Mouse (Mus musculus): ENCODE results near the gene Gsdma2. TPM values are rescaled to one million over a fixed set of nuclear protein-coding genes. Genes with fewer than 3 reads are reported as not detected.
A peak's percentile ranks its signal among the peaks of the same experiment; 100 is the strongest.

Gene Gsdma2
- total and polyA plus RNA-seq, 2 experiments from 2014 or later, result not detected

GRCm38 (mm10) chr11:98685642-98686041 is 39.1 kb downstream of the Gsdma2 start:
- TF ChIP-seq CTCF (IDR thresholded peaks at IDR 0.05; ENCODE audit: low read depth) (no peak), EP300 (IDR thresholded peaks at IDR 0.05; ENCODE audit: low read depth) (no peak)
- Histone ChIP-seq H3K4me1 (ENCODE audit: control insufficient read depth, insufficient read depth) (peaks cover 10% of the 10 kb centered on the region), H3K36me3 (replicated peaks; ENCODE audit: control insufficient read depth, insufficient read depth, low read length) (peaks cover 52% of the 10 kb centered on the region), H3K27me3 (ENCODE audit: control insufficient read depth, insufficient read depth, low read length) (no peaks in the 10 kb centered on the region), H3K4me2 (ENCODE audit: low read depth, low read length) (no peak overlapping the region), H3K27ac (ENCODE audit: low read depth) (no peak overlapping the region), H3K4me3 (ENCODE audit: low read depth, low read length) (no peak overlapping the region), H3K9me3 (replicated peaks; ENCODE audit: control insufficient read depth, low read length) (no peaks in the 10 kb centered on the region), H3K9ac (replicated peaks; ENCODE audit: low read depth, low read length) (no peak overlapping the region)
- WGBS, result 80% methylated on average over 9 of the region's 9 CpGs
- ATAC-seq (ENCODE audit: insufficient read depth, low read depth), result no peak
- DNase-seq (ENCODE audit: low spot score), result no peak

- H3K36me3 ChIP-seq (replicated peaks; ENCODE audit: control insufficient read depth, insufficient read depth, low read length), result peaks cover 65% of the 10 kb centered on the region
- H3K27me3 ChIP-seq (ENCODE audit: control insufficient read depth, insufficient read depth, low read length), result no peaks in the 10 kb centered on the region
- H3K4me2 ChIP-seq (ENCODE audit: low read depth, low read length), result no peak overlapping the region
- no peak for DNase-seq (ENCODE audit: low spot score)
- no peaks in the 10 kb centered on the region for H3K9me3 ChIP-seq (replicated peaks; ENCODE audit: control insufficient read depth, low read length)
- peaks cover 10% of the 10 kb centered on the region for H3K4me1 ChIP-seq (ENCODE audit: control insufficient read depth, insufficient read depth)
- 87% methylated on average over 4 of the region's 4 CpGs for WGBS
- H3K4me3 ChIP-seq (ENCODE audit: low read depth, low read length), result no peak overlapping the region
- TF ChIP-seq CTCF (IDR thresholded peaks at IDR 0.05; ENCODE audit: low read depth) (no peak), EP300 (IDR thresholded peaks at IDR 0.05; ENCODE audit: low read depth) (no peak)
- ATAC-seq (ENCODE audit: insufficient read depth, low read depth), result no peak
- no peak overlapping the region for H3K27ac ChIP-seq (ENCODE audit: low read depth)
- H3K9ac ChIP-seq (replicated peaks; ENCODE audit: low read depth, low read length), result no peak overlapping the region
Measured at GRCm38 (mm10) chr11:98686976-98687375, 40.4 kb downstream of the Gsdma2 start.

GRCm38 (mm10) chr11:98688009-98688408 is 41.5 kb downstream of the Gsdma2 start:
- H3K4me3 ChIP-seq (ENCODE audit: low read depth, low read length), result no peak overlapping the region
- H3K27ac ChIP-seq (ENCODE audit: low read depth), result no peak overlapping the region
- H3K9ac ChIP-seq (replicated peaks; ENCODE audit: low read depth, low read length), result no peak overlapping the region
- TF ChIP-seq CTCF (IDR thresholded peaks at IDR 0.05; ENCODE audit: low read depth), result no peak
- no peak for TF ChIP-seq EP300 (IDR thresholded peaks at IDR 0.05; ENCODE audit: low read depth)
- H3K4me1 ChIP-seq (ENCODE audit: control insufficient read depth, insufficient read depth), result peaks cover 10% of the 10 kb centered on the region
- H3K4me2 ChIP-seq (ENCODE audit: low read depth, low read length), result no peak overlapping the region
- 83% methylated on average over 8 of the region's 8 CpGs for WGBS
- H3K9me3 ChIP-seq (replicated peaks; ENCODE audit: control insufficient read depth, low read length), result no peaks in the 10 kb centered on the region
- DNase-seq (ENCODE audit: low spot score) (no peak), ATAC-seq (ENCODE audit: insufficient read depth, low read depth) (no peak)
- H3K36me3 ChIP-seq (replicated peaks; ENCODE audit: control insufficient read depth, insufficient read depth, low read length), result peaks cover 76% of the 10 kb centered on the region
- no peaks in the 10 kb centered on the region for H3K27me3 ChIP-seq (ENCODE audit: control insufficient read depth, insufficient read depth, low read length)

GRCm38 (mm10) chr11:98693201-98693600 is 46.6 kb downstream of the Gsdma2 start:
- ATAC-seq (ENCODE audit: insufficient read depth, low read depth) (no peak), DNase-seq (ENCODE audit: low spot score) (no peak)
- H3K4me2 ChIP-seq (ENCODE audit: low read depth, low read length), result no peak overlapping the region
- H3K4me1 ChIP-seq (ENCODE audit: control insufficient read depth, insufficient read depth), result no peaks in the 10 kb centered on the region
- 77% methylated on average over 13 of the region's 13 CpGs for WGBS
- H3K36me3 ChIP-seq (replicated peaks; ENCODE audit: control insufficient read depth, insufficient read depth, low read length), result peaks cover 73% of the 10 kb centered on the region
- H3K9me3 ChIP-seq (replicated peaks; ENCODE audit: control insufficient read depth, low read length), result no peaks in the 10 kb centered on the region
- H3K27me3 ChIP-seq (ENCODE audit: control insufficient read depth, insufficient read depth, low read length), result no peaks in the 10 kb centered on the region
- H3K27ac ChIP-seq (ENCODE audit: low read depth), result no peak overlapping the region
- no peak for TF ChIP-seq CTCF (IDR thresholded peaks at IDR 0.05; ENCODE audit: low read depth)
- no peak for TF ChIP-seq EP300 (IDR thresholded peaks at IDR 0.05; ENCODE audit: low read depth)
- H3K4me3 ChIP-seq (ENCODE audit: low read depth, low read length), result no peak overlapping the region
- H3K9ac ChIP-seq (replicated peaks; ENCODE audit: low read depth, low read length), result no peak overlapping the region

- Histone ChIP-seq H3K27me3 (ENCODE audit: control insufficient read depth, insufficient read depth, low read length) (no peaks in the 10 kb centered on the region), H3K36me3 (replicated peaks; ENCODE audit: control insufficient read depth, insufficient read depth, low read length) (peaks cover 69% of the 10 kb centered on the region), H3K9me3 (replicated peaks; ENCODE audit: control insufficient read depth, low read length) (no peaks in the 10 kb centered on the region), H3K4me1 (ENCODE audit: control insufficient read depth, insufficient read depth) (no peaks in the 10 kb centered on the region), H3K4me2 (ENCODE audit: low read depth, low read length) (no peak overlapping the region), H3K27ac (ENCODE audit: low read depth) (no peak overlapping the region), H3K4me3 (ENCODE audit: low read depth, low read length) (no peak overlapping the region), H3K9ac (replicated peaks; ENCODE audit: low read depth, low read length) (no peak overlapping the region)
- ATAC-seq (ENCODE audit: insufficient read depth, low read depth), result no peak
- TF ChIP-seq EP300 (IDR thresholded peaks at IDR 0.05; ENCODE audit: low read depth) (no peak), CTCF (IDR thresholded peaks at IDR 0.05; ENCODE audit: low read depth) (no peak)
- 70% methylated on average over 9 of the region's 9 CpGs for WGBS
- DNase-seq (ENCODE audit: low spot score), result no peak
Measured at GRCm38 (mm10) chr11:98693746-98694145, 47.2 kb downstream of the Gsdma2 start.

GRCm38 (mm10) chr11:98694301-98694700 is 47.7 kb downstream of the Gsdma2 start:
- Histone ChIP-seq H3K4me1 (ENCODE audit: control insufficient read depth, insufficient read depth) (no peaks in the 10 kb centered on the region), H3K4me2 (ENCODE audit: low read depth, low read length) (no peak overlapping the region), H3K9ac (replicated peaks; ENCODE audit: low read depth, low read length) (no peak overlapping the region), H3K27ac (ENCODE audit: low read depth) (no peak overlapping the region), H3K4me3 (ENCODE audit: low read depth, low read length) (no peak overlapping the region), H3K27me3 (ENCODE audit: control insufficient read depth, insufficient read depth, low read length) (no peaks in the 10 kb centered on the region), H3K9me3 (replicated peaks; ENCODE audit: control insufficient read depth, low read length) (no peaks in the 10 kb centered on the region), H3K36me3 (replicated peaks; ENCODE audit: control insufficient read depth, insufficient read depth, low read length) (peaks cover 66% of the 10 kb centered on the region)
- WGBS, result 60% methylated on average over 9 of the region's 9 CpGs
- peak; percentile 18 for DNase-seq (ENCODE audit: low spot score)
- no peak for TF ChIP-seq EP300 (IDR thresholded peaks at IDR 0.05; ENCODE audit: low read depth)
- no peak for TF ChIP-seq CTCF (IDR thresholded peaks at IDR 0.05; ENCODE audit: low read depth)
- no peak for ATAC-seq (ENCODE audit: insufficient read depth, low read depth)
